Comparison of ENCODE assay signal across 9 mouse cellular contexts in the genomic region with DNA sequence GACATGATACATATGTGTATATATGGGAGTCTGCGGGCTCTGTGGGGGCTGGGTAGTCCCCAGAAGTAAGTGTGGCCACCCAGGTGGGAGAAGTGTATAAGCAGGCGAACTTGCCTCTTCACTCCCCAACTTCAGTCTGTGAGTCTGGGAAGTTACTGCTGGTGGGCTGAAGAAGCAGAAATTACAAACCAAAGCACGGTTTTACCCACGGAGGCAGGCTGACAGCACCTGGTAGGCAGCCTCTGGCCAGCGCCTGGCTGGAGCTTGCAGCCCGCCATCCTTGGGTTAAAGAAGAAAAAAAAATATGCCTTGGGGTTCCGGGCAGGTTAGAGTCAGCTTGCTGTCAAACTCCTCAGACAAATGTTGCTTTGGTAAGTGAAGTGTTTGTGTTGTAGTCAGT.
A peak's percentile ranks its signal among the peaks of the same experiment; 100 is the strongest.
DNase-seq lines count a peak whose midpoint lies in the region; ATAC-seq and TF ChIP-seq lines count a peak whose summit lies in the region.
"Had no signal": no experiment of that assay in that cellular context is flagged by ENCODE, and none has a peak within 500 bp of the region (broad histone marks: within the 10 kb centered on the region; RNA-seq: fewer than 3 reads in every experiment).

No protein-coding gene starts in this region.

- no peaks in the 10 kb centered on the region for H3K36me3 ChIP-seq in heart, embryonic 11.5 days (ENCODE audit: control insufficient read depth, insufficient read depth, low read length)
- H3K36me3 ChIP-seq in E14TG2a.4 (ENCODE audit: insufficient read depth, low read length): no peaks in the 10 kb centered on the region
- H3K36me3 ChIP-seq in hindbrain, embryonic 10.5 days: peaks cover 8% of the 10 kb centered on the region; the same call in 1 of the 2 replicates
- H3K36me3 ChIP-seq in midbrain, embryonic 11.5 days (ENCODE audit: control insufficient read depth, insufficient read depth, low read length): no peaks in the 10 kb centered on the region

- peak overlapping the region; percentile 77 for H3K9ac ChIP-seq in heart, embryonic 11.5 days (ENCODE audit: low read depth, low read length)
- peak overlapping the region; percentile 91 for H3K9ac ChIP-seq in midbrain, embryonic 11.5 days (ENCODE audit: low read length)

- H3K4me2 ChIP-seq in heart, embryonic 11.5 days: peak overlapping the region; percentile 74
- H3K4me2 ChIP-seq in midbrain, embryonic 11.5 days: peak overlapping the region; percentile 86

- TF ChIP-seq CTCF in E14TG2a.4 (conservative IDR thresholded peaks at IDR 0.05; ENCODE audit: low read length): no peak

- 0 out of 2 replicates have a peak overlapping the region, but pooled peaks have one; percentile 35 for H3K27ac ChIP-seq in heart, embryonic 11.5 days (ENCODE audit: low read depth, low read length)
- H3K27ac ChIP-seq in hindbrain, embryonic 10.5 days: peak overlapping the region; percentile 99
- no peak overlapping the region; the same call in 1 of the 2 replicates for H3K27ac ChIP-seq in midbrain, embryonic 11.5 days (ENCODE audit: low read depth, low read length)

- peaks cover 24% of the 10 kb centered on the region for H3K4me1 ChIP-seq in heart, embryonic 11.5 days (ENCODE audit: control insufficient read depth, insufficient read depth, low read length)
- H3K4me1 ChIP-seq in E14TG2a.4 (replicated peaks; ENCODE audit: low read depth, low read length): peaks cover 78% of the 10 kb centered on the region
- peaks cover 50% of the 10 kb centered on the region for H3K4me1 ChIP-seq in hindbrain, embryonic 10.5 days (replicated peaks)
- peaks cover 12% of the 10 kb centered on the region for H3K4me1 ChIP-seq in midbrain, embryonic 11.5 days (ENCODE audit: control insufficient read depth, insufficient read depth, low read length)

- H3K27me3 ChIP-seq in heart, embryonic 11.5 days (ENCODE audit: control insufficient read depth, insufficient read depth, low read length): no peaks in the 10 kb centered on the region
- peaks cover 12% of the 10 kb centered on the region; the same call in 1 of the 2 replicates for H3K27me3 ChIP-seq in E14TG2a.4 (ENCODE audit: insufficient read depth, low read length)
- peaks cover 9% of the 10 kb centered on the region; the same call in 1 of the 2 replicates for H3K27me3 ChIP-seq in hindbrain, embryonic 10.5 days (ENCODE audit: insufficient read depth, poor library complexity, severe bottlenecking)
- H3K27me3 ChIP-seq in midbrain, embryonic 11.5 days (ENCODE audit: control insufficient read depth, insufficient read depth, low read length): no peaks in the 10 kb centered on the region
- H3K27me3 ChIP-seq: Patski had no signal

- peak overlapping the region; percentile 69 for H3K4me3 ChIP-seq in heart, embryonic 11.5 days (ENCODE audit: low read depth, low read length)
- peak overlapping the region; percentile 85 for H3K4me3 ChIP-seq in E14TG2a.4 (replicated peaks; ENCODE audit: low read length)
- peak overlapping the region; percentile 67 for H3K4me3 ChIP-seq in hindbrain, embryonic 10.5 days
- H3K4me3 ChIP-seq in midbrain, embryonic 11.5 days (ENCODE audit: low read depth, low read length): peak overlapping the region; percentile 66

- H3K9me3 ChIP-seq in heart, embryonic 11.5 days (replicated peaks; ENCODE audit: control insufficient read depth, low read length): no peaks in the 10 kb centered on the region
- no peaks in the 10 kb centered on the region for H3K9me3 ChIP-seq in E14TG2a.4 (ENCODE audit: low read length)
- H3K9me3 ChIP-seq in hindbrain, embryonic 10.5 days: no peaks in the 10 kb centered on the region
- no peaks in the 10 kb centered on the region for H3K9me3 ChIP-seq in midbrain, embryonic 11.5 days (ENCODE audit: control insufficient read depth, low read length)

- no peak for DNase-seq in heart, postnatal 25 days (ENCODE audit: low spot score)
- DNase-seq in hindbrain, embryonic 10.5 days (ENCODE audit: low spot score): no peak
- DNase-seq in midbrain, embryonic 11.5 days (ENCODE audit: low spot score, missing footprints): peak; percentile 88
- no peak for DNase-seq in MN1 (ENCODE audit: low spot score)
- DNase-seq in embryo, embryonic 11 days: no peak
- no peak for DNase-seq in layer of hippocampus, postnatal 36 days

- WGBS in heart, embryonic 11.5 days (ENCODE audit: insufficient replicate concordance): 4% methylated on average over 7 of the region's 7 CpGs
- 3% methylated on average over 7 of the region's 7 CpGs for WGBS in hindbrain, embryonic 10.5 days
- 8% methylated on average over 7 of the region's 7 CpGs for WGBS in midbrain, embryonic 11.5 days

- intact Hi-C loops in heart, postnatal 25 days (cut with DNase I): loop anchor here (5.0 kb wide), 1 partner anchor 40 kb away; no protein-coding TSS in a partner anchor

- ATAC-seq in heart, embryonic 11.5 days (replicated peaks; ENCODE audit: insufficient number of reproducible peaks, low FRiP score, low TSS enrichment): no peak
- ATAC-seq in midbrain, embryonic 11.5 days (ENCODE audit: low FRiP score): no peak
- ATAC-seq: Patski had no signal
